Mouse (Mus musculus): Measurements from ENCODE around the gene Rps28.

The Rps28 gene

GRCm38 (mm10) chr17:33771617-33772016, 52.7 kb downstream of the Rps28 start:
- no peak for DNase-seq

Data from lung, postnatal 4 days (tissue).